Mouse (Mus musculus) cerebellum, adult 2 months (tissue): ENCODE results near the gene Gbp5. TPM values are rescaled to one million over a fixed set of nuclear protein-coding genes. Genes with fewer than 3 reads are reported as not detected.
"Not testable (repeated sequence)": the region's sequence is repeated elsewhere in the genome, so short reads cannot be mapped to it uniquely, and the experiment has no call there.

ENCODE experiments used
- DNase-seq, 2 experiments: peaks; one replicate each; pipeline ENCODE4 v3.0.0; 2021
- H3K27ac ChIP-seq: fragments of 200-500 bp; 2 replicates; pipeline ENCODE4 v1.5.1; 2012; ENCODE audit warnings: low read length, control low read depth, inconsistent platforms; ENCODE audit not compliant: insufficient read depth
- H3K27me3 ChIP-seq: fragments of 200-500 bp; 2 replicates; pipeline ENCODE4 v1.6.1; 2012; ENCODE audit warnings: inconsistent platforms, mild to moderate bottlenecking, low read length, moderate library complexity; ENCODE audit not compliant: control insufficient read depth, insufficient read depth
- H3K4me1 ChIP-seq: fragments of 200-500 bp; 2 replicates; pipeline ENCODE4 v1.6.1; 2011; ENCODE audit warnings: low read length; ENCODE audit not compliant: control insufficient read depth, insufficient read depth
- H3K4me3 ChIP-seq: fragments of 200-500 bp; replicated peaks from 2 replicates; pipeline ENCODE3; 2011; ENCODE audit warnings: mild to moderate bottlenecking, low read depth, low read length, control low read depth; ENCODE audit not compliant: insufficient read depth
- CTCF ChIP-seq: fragments of 200-500 bp; IDR thresholded peaks from 2 replicates; pipeline ENCODE4 v1.5.1; 2011; ENCODE audit warnings: low read depth, mild to moderate bottlenecking, control low read depth, low read length, moderate library complexity, borderline replicate concordance; ENCODE audit not compliant: insufficient read depth
- POLR2A ChIP-seq: fragments of 200-500 bp; IDR thresholded peaks from 2 replicates; pipeline ENCODE4 v1.6.1; 2011; ENCODE audit warnings: low read length, control low read depth, borderline replicate concordance; ENCODE audit not compliant: insufficient read depth
- WGBS: fragments of 180-500 bp; shearing (Covaris S2); methylation state at CpG from one replicate; pipeline ENCODE4 v1.1.7; 2018; 5-methylcytosine and 5-hydroxymethylcytosine counted together
- polyA plus RNA-seq: library from polyadenylated mRNA; depleted of rRNA; stranded (reverse); fragments of >200 nt; gene quantifications from 2 replicates; pipeline ENCODE4 v1.2.3, GENCODE M21; 2012

Gbp5 gene
- polyA plus RNA-seq, 1 experiment: 2.4 TPM

- TF ChIP-seq POLR2A (no peak), CTCF (no peak)
- no peak for DNase-seq
- Histone ChIP-seq H3K4me1 (no peaks in the 10 kb centered on the region), H3K27me3 (no peaks in the 10 kb centered on the region; the same call in 1 of the 2 replicates), H3K27ac (no peak overlapping the region), H3K4me3 (no peak overlapping the region)
- 92% methylated on average over 3 of the region's 3 CpGs for WGBS
These were observed 56.4 kb downstream of the Gbp5 start for GRCm38 (mm10) chr3:142550052-142550676.

GRCm38 (mm10) chr3:142554601-142555000, 60.8 kb downstream of the Gbp5 start:
- no peaks in the 10 kb centered on the region for H3K4me1 ChIP-seq
- TF ChIP-seq CTCF (no peak), POLR2A (no peak)
- no peak for DNase-seq
- H3K27me3 ChIP-seq: no peaks in the 10 kb centered on the region; the same call in 1 of the 2 replicates
- 93% methylated on average over 1 of the region's 1 CpGs for WGBS
- no peak overlapping the region for H3K27ac ChIP-seq
- no peak overlapping the region for H3K4me3 ChIP-seq

- H3K27ac ChIP-seq: no peak overlapping the region
- H3K4me3 ChIP-seq: no peak overlapping the region
- H3K4me1 ChIP-seq: no peaks in the 10 kb centered on the region
- DNase-seq: no peak
- TF ChIP-seq POLR2A (no peak), CTCF (no peak)
- H3K27me3 ChIP-seq: no peaks in the 10 kb centered on the region; the same call in 1 of the 2 replicates
- WGBS: 57% methylated on average over 11 of the region's 11 CpGs
These were observed 61.8 kb downstream of the Gbp5 start for GRCm38 (mm10) chr3:142555623-142556022.

- TF ChIP-seq CTCF: no peak
- Histone ChIP-seq H3K27me3 (no peaks in the 10 kb centered on the region; the same call in 1 of the 2 replicates), H3K4me1 (no peaks in the 10 kb centered on the region), H3K4me3 (no peak within 1 kb of the TSS), H3K27ac (no peak within 1 kb of the TSS)
- 64% methylated on average over 3 of the region's 3 CpGs for WGBS
- no peak for DNase-seq
These were observed 66.0 kb downstream of the Gbp5 start, which contains the start of gene Gbp3 for GRCm38 (mm10) chr3:142559632-142560228. Gene Gbp3, plus strand, starts transcription at chr3:142560026.

- Histone ChIP-seq H3K27me3 (no peaks in the 10 kb centered on the region; the same call in 1 of the 2 replicates), H3K27ac (no peak overlapping the region), H3K4me1 (no peaks in the 10 kb centered on the region), H3K4me3 (no peak overlapping the region)
- peak; percentile 75 for DNase-seq
- no peak for TF ChIP-seq POLR2A
- TF ChIP-seq CTCF: peak; percentile 90
- WGBS: 8% methylated on average over 12 of the region's 12 CpGs
These were observed 66.6 kb downstream of the Gbp5 start for GRCm38 (mm10) chr3:142560296-142560948.

- H3K27ac ChIP-seq: no peak overlapping the region
- DNase-seq: no peak
- no peak for TF ChIP-seq POLR2A
- H3K27me3 ChIP-seq: no peaks in the 10 kb centered on the region; the same call in 1 of the 2 replicates
- H3K4me1 ChIP-seq: no peaks in the 10 kb centered on the region
- WGBS: 92% methylated on average over 14 of the region's 14 CpGs
- H3K4me3 ChIP-seq: no peak overlapping the region
These were observed 67.4 kb downstream of the Gbp5 start for GRCm38 (mm10) chr3:142561045-142561646.

- WGBS: 90% methylated on average over 7 of the region's 7 CpGs
These were observed 67.9 kb downstream of the Gbp5 start for GRCm38 (mm10) chr3:142561666-142562065.

GRCm38 (mm10) chr3:142567490-142567889, 73.7 kb downstream of the Gbp5 start:
- H3K27me3 ChIP-seq, H3K4me3 ChIP-seq, H3K4me1 ChIP-seq, H3K27ac ChIP-seq: not testable (repeated sequence)
- peak; percentile 29 to 53 for DNase-seq
- WGBS: 13% methylated on average over 5 of the region's 5 CpGs

More at GRCm38 (mm10) chr3:142561666-142562065, 67.9 kb downstream of the Gbp5 start:
- Histone ChIP-seq H3K27me3 (no peaks in the 10 kb centered on the region; the same call in 1 of the 2 replicates), H3K4me3 (no peak overlapping the region), H3K27ac (no peak overlapping the region), H3K4me1 (no peaks in the 10 kb centered on the region)
- TF ChIP-seq POLR2A: no peak
- TF ChIP-seq CTCF: no peak
- DNase-seq: no peak
